Mouse (Mus musculus): Measurements from ENCODE around the gene Tec. TPM values are rescaled to one million over a fixed set of nuclear protein-coding genes. Genes with fewer than 3 reads are reported as not detected.

Gene Tec
- total and polyA plus RNA-seq, 2 experiments = 6.6 to 24.7 TPM

DNA sequence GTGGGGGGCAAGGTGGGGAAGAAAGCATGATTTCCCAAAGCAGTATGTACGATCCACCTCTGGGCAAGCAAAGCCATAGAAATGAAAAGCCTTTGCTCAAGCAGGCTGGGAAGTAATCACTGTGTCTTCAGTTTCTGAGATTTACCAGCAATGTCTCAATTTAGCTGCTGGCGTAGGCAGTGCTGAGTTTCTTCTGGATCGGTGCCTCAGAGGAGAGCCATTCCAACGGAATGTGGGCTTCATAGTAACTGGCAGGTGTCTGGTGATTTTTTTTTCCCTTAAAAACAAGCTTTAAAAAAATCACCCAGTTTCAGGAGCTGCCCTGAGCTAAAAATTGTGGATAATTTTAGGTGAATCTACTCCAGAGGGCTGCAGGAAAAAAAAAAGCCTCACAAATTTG, 120.9 kb downstream of the Tec start:
- DNase-seq (ENCODE audit: extremely low read depth, low read depth, low spot score) = no peak

DNA sequence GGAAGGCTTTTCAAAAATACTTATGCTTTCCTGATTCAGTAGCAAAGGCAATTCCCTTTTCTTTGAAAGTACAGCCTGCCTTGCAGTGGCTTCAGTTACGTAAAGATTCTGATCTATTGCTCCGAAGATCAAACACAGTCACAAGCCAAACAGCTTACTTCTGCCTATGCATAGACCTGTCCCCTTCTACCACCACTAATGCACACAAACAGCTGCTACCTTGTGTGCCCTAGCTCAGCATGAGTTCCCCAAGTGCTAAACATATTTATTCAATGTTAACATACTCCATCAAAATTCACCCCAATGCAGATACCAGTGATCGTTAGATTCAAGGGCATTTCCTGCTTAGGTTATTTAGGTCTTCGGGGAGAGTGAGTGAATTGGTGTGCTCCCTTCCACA, 121.8 kb downstream of the Tec start:
- TF ChIP-seq CTCF (IDR thresholded peaks at IDR 0.05; ENCODE audit: low read depth, low read length) (no peak), POLR2A (IDR thresholded peaks at IDR 0.05; ENCODE audit: extremely low read depth, insufficient read depth, low read length) (no peak)
- Histone ChIP-seq H3K27me3 (ENCODE audit: control insufficient read depth, insufficient read depth, low read length) (no peaks in the 10 kb centered on the region), H3K27ac (replicated peaks; ENCODE audit: insufficient read depth, low read depth, low read length) (no peak overlapping the region), H3K4me1 (ENCODE audit: control insufficient read depth, insufficient read depth, low read length) (no peaks in the 10 kb centered on the region), H3K79me2 (ENCODE audit: control insufficient read depth, insufficient read depth, low read length) (no peaks in the 10 kb centered on the region), H3K36me3 (ENCODE audit: control insufficient read depth, insufficient read depth, low read length) (no peaks in the 10 kb centered on the region), H3K4me3 (ENCODE audit: insufficient read depth, low read depth, low read length) (no peak overlapping the region), H3K9ac (ENCODE audit: low read depth, low read length) (no peak overlapping the region)
- no peak for DNase-seq (ENCODE audit: extremely low read depth, low read depth, low spot score)
- WGBS = 57% methylated on average over 4 of the region's 4 CpGs

More for the DNA sequence above, 120.9 kb downstream of the Tec start:
- no peaks in the 10 kb centered on the region for H3K36me3 ChIP-seq (ENCODE audit: control insufficient read depth, insufficient read depth, low read length)
- no peak for TF ChIP-seq POLR2A (IDR thresholded peaks at IDR 0.05; ENCODE audit: extremely low read depth, insufficient read depth, low read length)
- H3K9ac ChIP-seq (ENCODE audit: low read depth, low read length) = no peak overlapping the region
- no peaks in the 10 kb centered on the region for H3K79me2 ChIP-seq (ENCODE audit: control insufficient read depth, insufficient read depth, low read length)
- H3K4me1 ChIP-seq (ENCODE audit: control insufficient read depth, insufficient read depth, low read length) = no peaks in the 10 kb centered on the region
- no peak overlapping the region for H3K4me3 ChIP-seq (ENCODE audit: insufficient read depth, low read depth, low read length)
- WGBS = 88% methylated on average over 4 of the region's 4 CpGs
- H3K27me3 ChIP-seq (ENCODE audit: control insufficient read depth, insufficient read depth, low read length) = no peaks in the 10 kb centered on the region
- no peak overlapping the region for H3K27ac ChIP-seq (replicated peaks; ENCODE audit: insufficient read depth, low read depth, low read length)

- Histone ChIP-seq H3K27ac (replicated peaks; ENCODE audit: insufficient read depth, low read depth, low read length) (no peak overlapping the region), H3K4me3 (ENCODE audit: insufficient read depth, low read depth, low read length) (no peak overlapping the region), H3K79me2 (ENCODE audit: control insufficient read depth, insufficient read depth, low read length) (no peaks in the 10 kb centered on the region), H3K27me3 (ENCODE audit: control insufficient read depth, insufficient read depth, low read length) (no peaks in the 10 kb centered on the region), H3K4me1 (ENCODE audit: control insufficient read depth, insufficient read depth, low read length) (no peaks in the 10 kb centered on the region), H3K36me3 (ENCODE audit: control insufficient read depth, insufficient read depth, low read length) (no peaks in the 10 kb centered on the region), H3K9ac (ENCODE audit: low read depth, low read length) (no peak overlapping the region)
- TF ChIP-seq POLR2A (IDR thresholded peaks at IDR 0.05; ENCODE audit: extremely low read depth, insufficient read depth, low read length) = no peak
- no peak for TF ChIP-seq CTCF (IDR thresholded peaks at IDR 0.05; ENCODE audit: low read depth, low read length)
- DNase-seq (ENCODE audit: extremely low read depth, low read depth, low spot score) = no peak
- WGBS = 90% methylated on average over 6 of the region's 6 CpGs
These were observed 125.2 kb downstream of the Tec start for GRCm38 (mm10) chr5:72743103-72743502.

GRCm38 (mm10) chr5:72736868-72737267, 131.4 kb downstream of the Tec start:
- WGBS = 36% methylated on average over 7 of the region's 7 CpGs

GRCm38 (mm10) chr5:72736437-72736836, 131.8 kb downstream of the Tec start:
- Histone ChIP-seq H3K27ac (replicated peaks; ENCODE audit: insufficient read depth, low read depth, low read length) (no peak overlapping the region), H3K9ac (ENCODE audit: low read depth, low read length) (no peak overlapping the region), H3K4me3 (ENCODE audit: insufficient read depth, low read depth, low read length) (no peak overlapping the region), H3K4me1 (ENCODE audit: control insufficient read depth, insufficient read depth, low read length) (peaks cover 2% of the 10 kb centered on the region; the same call in 1 of the 2 replicates), H3K79me2 (ENCODE audit: control insufficient read depth, insufficient read depth, low read length) (no peaks in the 10 kb centered on the region), H3K36me3 (ENCODE audit: control insufficient read depth, insufficient read depth, low read length) (no peaks in the 10 kb centered on the region), H3K27me3 (ENCODE audit: control insufficient read depth, insufficient read depth, low read length) (no peaks in the 10 kb centered on the region; the same call in 1 of the 2 replicates)
- WGBS = 32% methylated on average over 8 of the region's 8 CpGs
- DNase-seq (ENCODE audit: extremely low read depth, low read depth, low spot score) = no peak
- TF ChIP-seq CTCF (IDR thresholded peaks at IDR 0.05; ENCODE audit: low read depth, low read length) = no peak
- TF ChIP-seq POLR2A (IDR thresholded peaks at IDR 0.05; ENCODE audit: extremely low read depth, insufficient read depth, low read length) = no peak

More at GRCm38 (mm10) chr5:72736868-72737267, 131.4 kb downstream of the Tec start:
- no peak overlapping the region for H3K9ac ChIP-seq (ENCODE audit: low read depth, low read length)
- no peak overlapping the region for H3K4me3 ChIP-seq (ENCODE audit: insufficient read depth, low read depth, low read length)
- H3K79me2 ChIP-seq (ENCODE audit: control insufficient read depth, insufficient read depth, low read length) = no peaks in the 10 kb centered on the region
- peaks cover 2% of the 10 kb centered on the region; the same call in 1 of the 2 replicates for H3K4me1 ChIP-seq (ENCODE audit: control insufficient read depth, insufficient read depth, low read length)
- no peaks in the 10 kb centered on the region; the same call in 1 of the 2 replicates for H3K27me3 ChIP-seq (ENCODE audit: control insufficient read depth, insufficient read depth, low read length)
- no peak for DNase-seq (ENCODE audit: extremely low read depth, low read depth, low spot score)
- H3K27ac ChIP-seq (replicated peaks; ENCODE audit: insufficient read depth, low read depth, low read length) = no peak overlapping the region
- TF ChIP-seq POLR2A (IDR thresholded peaks at IDR 0.05; ENCODE audit: extremely low read depth, insufficient read depth, low read length) (no peak), CTCF (IDR thresholded peaks at IDR 0.05; ENCODE audit: low read depth, low read length) (no peak)
- no peaks in the 10 kb centered on the region for H3K36me3 ChIP-seq (ENCODE audit: control insufficient read depth, insufficient read depth, low read length)

- no peaks in the 10 kb centered on the region for H3K79me2 ChIP-seq (ENCODE audit: control insufficient read depth, insufficient read depth, low read length)
- no peaks in the 10 kb centered on the region for H3K36me3 ChIP-seq (ENCODE audit: control insufficient read depth, insufficient read depth, low read length)
- no peak overlapping the region for H3K9ac ChIP-seq (ENCODE audit: low read depth, low read length)
- no peaks in the 10 kb centered on the region; the same call in 1 of the 2 replicates for H3K27me3 ChIP-seq (ENCODE audit: control insufficient read depth, insufficient read depth, low read length)
- no peak for DNase-seq (ENCODE audit: extremely low read depth, low read depth, low spot score)
- H3K4me1 ChIP-seq (ENCODE audit: control insufficient read depth, insufficient read depth, low read length) = peaks cover 2% of the 10 kb centered on the region; the same call in 1 of the 2 replicates
- no peak overlapping the region for H3K4me3 ChIP-seq (ENCODE audit: insufficient read depth, low read depth, low read length)
- TF ChIP-seq CTCF (IDR thresholded peaks at IDR 0.05; ENCODE audit: low read depth, low read length) (no peak), POLR2A (IDR thresholded peaks at IDR 0.05; ENCODE audit: extremely low read depth, insufficient read depth, low read length) (no peak)
- H3K27ac ChIP-seq (replicated peaks; ENCODE audit: insufficient read depth, low read depth, low read length) = no peak overlapping the region
- 76% methylated on average over 7 of the region's 7 CpGs for WGBS
These were observed 132.5 kb downstream of the Tec start for GRCm38 (mm10) chr5:72735763-72736162.
